Mouse (Mus musculus) lung, postnatal 0 days (tissue): ENCODE results near the gene Fuca1.

Experiments
- CTCF ChIP-seq: IDR thresholded peaks from 2 replicates; pipeline ENCODE4 v1.5.1; 2016; ENCODE audit warnings: antibody characterized with exemption, mild to moderate bottlenecking
- EP300 ChIP-seq: IDR thresholded peaks from 2 replicates; pipeline ENCODE4 v1.6.1; 2016; ENCODE audit warnings: antibody characterized with exemption, mild to moderate bottlenecking, control low read depth

- TF ChIP-seq CTCF (peak; percentile 99), EP300 (no peak)
Observed at GRCm38 (mm10) chr4:135954241-135954640, 33.7 kb downstream of the Fuca1 start.
